Comparison of ENCODE assay signal across 36 mouse cellular contexts in genomic region chr9:44954432-44954831, GRCm38 (mm10). TPM values are rescaled to one million over a fixed set of nuclear protein-coding genes. Genes with fewer than 3 reads are reported as not detected.
DNase-seq lines count a peak whose midpoint lies in the region; TF ChIP-seq lines count a peak whose summit lies in the region.
"Had no signal": no experiment of that assay in that cellular context is flagged by ENCODE, and none has a peak within 500 bp of the region (broad histone marks: within the 10 kb centered on the region; RNA-seq: fewer than 3 reads in every experiment).

No protein-coding gene starts in this region.

- peak in 1 of 2 experiments; percentile 36 for DNase-seq in spleen, adult 2 months (ENCODE audit: low read depth in 1 of 2, low spot score in 2 of 2)
- DNase-seq in spleen, postnatal 14 days (ENCODE audit: low spot score in 2 of 2): no peak
- DNase-seq in MEL (ENCODE audit: low read depth, low spot score) (no peak), liver (no peak)
- DNase-seq in naive thymus-derived CD4-positive, alpha-beta T cell, adult 2 months (ENCODE audit: low read depth): peak; percentile 81
- peak; percentile 20 to 31 for DNase-seq in thymus, postnatal 36 days
- no peak for DNase-seq in gastrocnemius, postnatal 4 days (ENCODE audit: low spot score in 2 of 2)
- DNase-seq in midbrain, embryonic 10.5 days (ENCODE audit: low spot score): no peak
- DNase-seq: adrenal gland, postnatal 25 days; cerebellum, adult 11-12 months; cerebellum, postnatal 10 days; forebrain, postnatal 0 days; heart, postnatal 36 days; kidney, adult 9 months; kidney, postnatal 14 days; liver, postnatal 0 days; midbrain, embryonic 14.5 days; right cerebral cortex, adult 18-20 months; spleen, adult 18-20 months had no signal

- no peaks in the 10 kb centered on the region for H3K27me3 ChIP-seq in spleen, adult 2 months (ENCODE audit: control insufficient read depth, insufficient read depth, low read length)
- no peaks in the 10 kb centered on the region for H3K27me3 ChIP-seq in MEL (ENCODE audit: control insufficient read depth in 1 of 2, insufficient read depth in 2 of 2, low read length in 2 of 2)
- H3K27me3 ChIP-seq in midbrain, embryonic 10.5 days (ENCODE audit: low read depth, poor library complexity, severe bottlenecking): no peaks in the 10 kb centered on the region
- H3K27me3 ChIP-seq: embryonic facial prominence, embryonic 13.5 days; heart, embryonic 15.5 days; hindbrain, embryonic 12.5 days; limb, embryonic 13.5 days; liver, embryonic 12.5 days; Patski had no signal

- TF ChIP-seq EP300 in MEL (IDR thresholded peaks at IDR 0.05; ENCODE audit: low read depth in 1 of 2, low read length in 2 of 2): no peak

- no peaks in the 10 kb centered on the region for H3K4me1 ChIP-seq in spleen, adult 2 months (ENCODE audit: control insufficient read depth, insufficient read depth, insufficient read length)
- no peaks in the 10 kb centered on the region for H3K4me1 ChIP-seq in MEL (ENCODE audit: control insufficient read depth in 1 of 2, insufficient read depth in 2 of 2, low read length in 2 of 2)
- no peaks in the 10 kb centered on the region for H3K4me1 ChIP-seq in midbrain, embryonic 10.5 days
- H3K4me1 ChIP-seq: embryonic facial prominence, embryonic 13.5 days; heart, embryonic 15.5 days; hindbrain, embryonic 12.5 days; limb, embryonic 13.5 days had no signal

- TF ChIP-seq CTCF in spleen, adult 2 months (IDR thresholded peaks at IDR 0.05; ENCODE audit: extremely low read depth, insufficient read depth, insufficient read length, insufficient replicate concordance): no peak
- TF ChIP-seq CTCF in MEL (IDR thresholded peaks at IDR 0.05 in 2 of 3, conservative IDR thresholded peaks at IDR 0.05 in 1 of 3; ENCODE audit: control insufficient read depth in 1 of 3, insufficient read depth in 1 of 3, low read depth in 2 of 3, low read length in 3 of 3, poor library complexity in 1 of 3, severe bottlenecking in 1 of 3): no peak

- no peak overlapping the region for H3K9ac ChIP-seq in MEL (ENCODE audit: control insufficient read depth, low read depth, low read length, poor library complexity, severe bottlenecking)
- H3K9ac ChIP-seq: embryonic facial prominence, embryonic 13.5 days; forebrain, postnatal 0 days; heart, embryonic 15.5 days; hindbrain, embryonic 12.5 days; limb, embryonic 13.5 days; liver, embryonic 12.5 days; liver, postnatal 0 days had no signal

- no peak for TF ChIP-seq POLR2A in spleen, adult 2 months (IDR thresholded peaks at IDR 0.05; ENCODE audit: low read depth, low read length)
- no peak for TF ChIP-seq POLR2A in MEL (IDR thresholded peaks at IDR 0.05; ENCODE audit: control insufficient read depth in 1 of 2, insufficient read depth in 1 of 2, low read depth in 1 of 2, low read length in 2 of 2, poor library complexity in 1 of 2)

- no peak for TF ChIP-seq RAD21 in MEL (IDR thresholded peaks at IDR 0.05; ENCODE audit: low read depth, low read length)

- peaks cover 51% of the 10 kb centered on the region for H3K36me3 ChIP-seq in spleen, adult 2 months (ENCODE audit: control insufficient read depth, insufficient read depth, low read length)
- peaks cover 0 to 17% of the 10 kb centered on the region in 2 experiments; a peak in 2 of 4 replicates for H3K36me3 ChIP-seq in MEL (ENCODE audit: control insufficient read depth in 1 of 2, insufficient read depth in 2 of 2, low read length in 2 of 2)
- H3K36me3 ChIP-seq in midbrain, embryonic 10.5 days: peaks cover 98% of the 10 kb centered on the region

- no peak overlapping the region for H3K4me3 ChIP-seq in spleen, adult 2 months (ENCODE audit: extremely low read depth, insufficient read depth, insufficient read length)
- H3K4me3 ChIP-seq in MEL (ENCODE audit: control insufficient read depth in 1 of 2, insufficient read depth in 1 of 2, low read depth in 2 of 2, low read length in 2 of 2): no peak overlapping the region
- no peak overlapping the region for H3K4me3 ChIP-seq in midbrain, embryonic 10.5 days
- H3K4me3 ChIP-seq: embryonic facial prominence, embryonic 13.5 days; heart, embryonic 15.5 days; hindbrain, embryonic 12.5 days; left cerebral cortex, adult 2 months; limb, embryonic 13.5 days; liver, embryonic 12.5 days had no signal

- H3K9me3 ChIP-seq in MEL (replicated peaks; ENCODE audit: insufficient read depth, low read length): no peaks in the 10 kb centered on the region
- no peaks in the 10 kb centered on the region for H3K9me3 ChIP-seq in midbrain, embryonic 10.5 days (replicated peaks)
- H3K9me3 ChIP-seq: embryonic facial prominence, embryonic 13.5 days; G1E; heart, embryonic 15.5 days; hindbrain, embryonic 12.5 days; limb, embryonic 13.5 days; liver, embryonic 12.5 days had no signal

- peak overlapping the region; percentile 66 for H3K27ac ChIP-seq in spleen, adult 2 months (ENCODE audit: insufficient read depth, low read length)
- no peak overlapping the region for H3K27ac ChIP-seq in MEL (ENCODE audit: control insufficient read depth, low read depth, low read length)
- no peak overlapping the region for H3K27ac ChIP-seq in midbrain, embryonic 10.5 days (replicated peaks)
- H3K27ac ChIP-seq: embryonic facial prominence, embryonic 13.5 days; heart, embryonic 15.5 days; hindbrain, embryonic 12.5 days; hindbrain, postnatal 0 days; left cerebral cortex, adult 2 months; limb, embryonic 13.5 days; liver, embryonic 12.5 days; macrophage had no signal

- 72% methylated on average over 3 of the region's 3 CpGs for WGBS in spleen, adult 2 months
- 90% methylated on average over 3 of the region's 3 CpGs for WGBS in midbrain, embryonic 10.5 days

- no peaks in the 10 kb centered on the region for H3K79me2 ChIP-seq in MEL (ENCODE audit: control insufficient read depth, insufficient read depth, low read length, poor library complexity)

TF ChIP-seq in MEL, 35 proteins besides CTCF, POLR2A, EP300 and RAD21:
- TF ChIP-seq CHD1 (IDR thresholded peaks at IDR 0.05; ENCODE audit: low read depth, low read length) (no peak), BHLHE40 (IDR thresholded peaks at IDR 0.05; ENCODE audit: borderline replicate concordance, low read depth, low read length) (no peak), POLR2AphosphoS2 (IDR thresholded peaks at IDR 0.05; ENCODE audit: low read length) (peak; percentile 41; the same call in 1 of the 2 replicates)

RNA-seq across cellular contexts. Expression of gene Ube4a, which starts 11.0 kb away (rescaled TPM):
- polyA plus RNA-seq in spleen, adult 2 months (2012; rRNA removed): 6.5 and 9.5 TPM in 2 replicates
- 23.3 and 24.2 TPM in 2 replicates for total RNA-seq in MEL (2012; rRNA removed)
- 10 to 100 TPM; 32.8 to 37.9 TPM for polyA plus RNA-seq in MEL (2012; ENCODE audit: insufficient read depth in 1 of 2, insufficient read length in 2 of 2, low read depth in 1 of 2, low replicate concordance in 2 of 2, missing spikeins in 1 of 2)
- 10 to 100 TPM; 41.2 to 43.0 TPM for total RNA-seq in gastrocnemius, postnatal 4 days (2021)
- polyA plus RNA-seq in midbrain, embryonic 10.5 days (2016; fragmentation: Nextera tagmentation; extraction: Ambion mirVana): 24.2 and 26.8 TPM in 2 replicates

RNA-seq across cellular contexts. Expression of gene Cd3g, which starts 25.8 kb away (rescaled TPM):
- 12.8 and 14.5 TPM in 2 replicates for polyA plus RNA-seq in spleen, adult 2 months (2012; rRNA removed)
- total RNA-seq in MEL (2012; rRNA removed): 0.35 and 0.42 TPM in 2 replicates
- polyA plus RNA-seq in MEL (2012; ENCODE audit: insufficient read depth in 1 of 2, insufficient read length in 2 of 2, low read depth in 1 of 2, low replicate concordance in 2 of 2, missing spikeins in 1 of 2): under 1 TPM in 1 of 2 experiments, not detected in 1; 0.47 TPM
- under 1 TPM in 1 of 2 experiments, not detected in 1; 0.88 TPM for total RNA-seq in gastrocnemius, postnatal 4 days (2021)
- polyA plus RNA-seq in midbrain, embryonic 10.5 days (2016; fragmentation: Nextera tagmentation; extraction: Ambion mirVana): not detected in 2 replicates
- total RNA-seq: forebrain, postnatal 0 days; gastrocnemius, adult 8-10 months; granulocyte monocyte progenitor cell, adult 5-6 weeks; heart, postnatal 36 days; hindbrain, postnatal 0 days; layer of hippocampus, adult 18-20 months; layer of hippocampus, postnatal 14 days; left cerebral cortex, adult 2 months; left cerebral cortex, postnatal 36 days had no signal
- polyA plus RNA-seq: forebrain, embryonic 11.5 days; forebrain, postnatal 0 days; hindbrain, embryonic 12.5 days; hindbrain, postnatal 0 days; liver, embryonic 12.5 days; midbrain, embryonic 14.5 days; Patski had no signal

RNA-seq across cellular contexts. Expression of gene Cd3d, which starts 27.2 kb away (rescaled TPM):
- 19.6 and 24.0 TPM in 2 replicates for polyA plus RNA-seq in spleen, adult 2 months (2012; rRNA removed)
- total RNA-seq in MEL (2012; rRNA removed): 0.10 TPM in 1 of 2 replicates, not detected in the other
- polyA plus RNA-seq in MEL (2012; ENCODE audit: insufficient read depth in 1 of 2, insufficient read length in 2 of 2, low read depth in 1 of 2, low replicate concordance in 2 of 2, missing spikeins in 1 of 2): not detected
- total RNA-seq in gastrocnemius, postnatal 4 days (2021): under 1 TPM in 1 of 2 experiments, not detected in 1; 0.42 TPM
- not detected in 2 replicates for polyA plus RNA-seq in midbrain, embryonic 10.5 days (2016; fragmentation: Nextera tagmentation; extraction: Ambion mirVana)
- total RNA-seq: adrenal gland, postnatal 25 days; forebrain, postnatal 0 days; G1E; gastrocnemius, adult 8-10 months; hindbrain, postnatal 0 days; layer of hippocampus, adult 18-20 months; layer of hippocampus, postnatal 14 days; left cerebral cortex, adult 2 months; left cerebral cortex, postnatal 36 days had no signal
- polyA plus RNA-seq: embryonic facial prominence, embryonic 13.5 days; forebrain, embryonic 11.5 days; forebrain, postnatal 0 days; G1E; hindbrain, embryonic 12.5 days; limb, embryonic 13.5 days; liver, embryonic 12.5 days; midbrain, embryonic 14.5 days; Patski had no signal

RNA-seq across cellular contexts. Expression of gene Atp5l, which starts 33.9 kb away (rescaled TPM):
- polyA plus RNA-seq in spleen, adult 2 months (2012; rRNA removed): 65.8 and 79.4 TPM in 2 replicates
- 719 and 722 TPM in 2 replicates for total RNA-seq in MEL (2012; rRNA removed)
- 100 to 1,000 TPM in 1 of 2 experiments, not detected in 1; 320 TPM for polyA plus RNA-seq in MEL (2012; ENCODE audit: insufficient read depth in 1 of 2, insufficient read length in 2 of 2, low read depth in 1 of 2, low replicate concordance in 2 of 2, missing spikeins in 1 of 2)
- 100 to 1,000 TPM; 631 to 643 TPM for total RNA-seq in gastrocnemius, postnatal 4 days (2021)
- 541 and 557 TPM in 2 replicates for polyA plus RNA-seq in midbrain, embryonic 10.5 days (2016; fragmentation: Nextera tagmentation; extraction: Ambion mirVana)

RNA-seq across cellular contexts. Expression of gene Cd3e, which starts 55.0 kb away (rescaled TPM):
- 42.8 and 44.8 TPM in 2 replicates for polyA plus RNA-seq in spleen, adult 2 months (2012; rRNA removed)
- not detected in 2 replicates for total RNA-seq in MEL (2012; rRNA removed)
- polyA plus RNA-seq in MEL (2012; ENCODE audit: insufficient read depth in 1 of 2, insufficient read length in 2 of 2, low read depth in 1 of 2, low replicate concordance in 2 of 2, missing spikeins in 1 of 2): not detected
- 1 to 10 TPM in 1 of 2 experiments, under 1 TPM in 1; 0.39 to 1.1 TPM for total RNA-seq in gastrocnemius, postnatal 4 days (2021)
- not detected in 2 replicates for polyA plus RNA-seq in midbrain, embryonic 10.5 days (2016; fragmentation: Nextera tagmentation; extraction: Ambion mirVana)
- total RNA-seq: common myeloid progenitor, adult 5-6 weeks; forebrain, postnatal 0 days; gastrocnemius, adult 8-10 months; granulocyte monocyte progenitor cell, adult 5-6 weeks; hindbrain, postnatal 0 days; layer of hippocampus, adult 18-20 months; layer of hippocampus, postnatal 14 days; left cerebral cortex, adult 2 months; left cerebral cortex, postnatal 36 days had no signal
- polyA plus RNA-seq: embryonic facial prominence, embryonic 13.5 days; forebrain, embryonic 11.5 days; forebrain, postnatal 0 days; G1E; hindbrain, embryonic 12.5 days; limb, embryonic 13.5 days; liver, embryonic 12.5 days; liver, postnatal 0 days; macrophage; midbrain, embryonic 14.5 days; Patski had no signal

Comparison
In these comparisons a context has a peak if more than half of its experiments do, and no peak if none do; other contexts are left out.
1. DNase-seq: peak in naive thymus-derived CD4-positive, alpha-beta T cell, adult 2 months (single experiment) and thymus, postnatal 36 days (2 of 2); none in spleen, postnatal 14 days (0 of 2), MEL (single experiment), gastrocnemius, postnatal 4 days (0 of 2), midbrain, embryonic 10.5 days (single experiment) and liver (single experiment).
2. RNA of gene Cd3d, which starts 27.2 kb away (polyA plus RNA-seq): 19.6 to 24.0 TPM in spleen, adult 2 months; not detected in MEL and not detected in midbrain, embryonic 10.5 days; every median in the first group is over 10 times any median in the second.